Comparison of ENCODE assay signal across 14 mouse cellular contexts in the genomic region with DNA sequence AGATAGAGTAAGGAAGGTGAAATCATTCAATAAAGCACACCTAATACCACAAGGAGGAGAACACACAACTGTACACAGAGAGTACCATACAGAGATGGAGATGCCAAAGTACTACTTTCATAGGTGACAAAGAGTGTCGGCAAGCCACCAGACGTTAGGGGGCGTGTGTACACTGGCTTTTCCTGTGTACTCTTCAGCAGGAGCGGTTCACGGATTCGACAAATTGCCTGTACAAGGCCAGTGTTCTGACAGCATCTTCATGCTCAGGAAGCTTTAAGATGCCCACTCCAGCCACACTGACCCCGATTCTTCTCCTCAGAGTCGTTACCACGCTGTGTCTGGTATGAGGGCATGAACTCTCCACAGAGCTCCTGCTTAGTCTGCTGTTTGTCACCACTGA.
A peak's percentile ranks its signal among the peaks of the same experiment; 100 is the strongest.
DNase-seq lines count a peak whose midpoint lies in the region; ATAC-seq and TF ChIP-seq lines count a peak whose summit lies in the region.
"Had no signal": no experiment of that assay in that cellular context is flagged by ENCODE, and none has a peak within 500 bp of the region (broad histone marks: within the 10 kb centered on the region; RNA-seq: fewer than 3 reads in every experiment).

No protein-coding gene starts in this region.

- H3K9me3 ChIP-seq in hindbrain, postnatal 0 days (ENCODE audit: low read length) = no peaks in the 10 kb centered on the region
- no peaks in the 10 kb centered on the region for H3K9me3 ChIP-seq in hindbrain, embryonic 11.5 days (ENCODE audit: control insufficient read depth, low read length)

- WGBS in hindbrain, postnatal 0 days = 82% methylated on average over 9 of the region's 9 CpGs
- WGBS in hindbrain, embryonic 11.5 days = 86% methylated on average over 9 of the region's 9 CpGs

- ATAC-seq in hindbrain, postnatal 0 days = no peak
- ATAC-seq in hindbrain, embryonic 11.5 days (ENCODE audit: low FRiP score) = no peak
- no peak for ATAC-seq in CD4-positive, CD25-positive, alpha-beta regulatory T cell, adult 4 months
- ATAC-seq: midbrain, embryonic 16.5 days had no signal

- peak; percentile 43 for TF ChIP-seq CTCF in hindbrain, postnatal 0 days (IDR thresholded peaks at IDR 0.05; ENCODE audit: low read depth)

- no peaks in the 10 kb centered on the region for H3K27me3 ChIP-seq in hindbrain, postnatal 0 days (ENCODE audit: insufficient read depth, low read length)
- H3K27me3 ChIP-seq in hindbrain, embryonic 11.5 days (ENCODE audit: control insufficient read depth, insufficient read depth, low read length) = no peaks in the 10 kb centered on the region

- H3K4me1 ChIP-seq in hindbrain, postnatal 0 days (ENCODE audit: insufficient read depth, low read length) = no peaks in the 10 kb centered on the region
- no peaks in the 10 kb centered on the region for H3K4me1 ChIP-seq in hindbrain, embryonic 11.5 days (replicated peaks; ENCODE audit: control insufficient read depth, insufficient read depth, low read length)

- no peak overlapping the region for H3K27ac ChIP-seq in hindbrain, postnatal 0 days
- H3K27ac ChIP-seq in hindbrain, embryonic 11.5 days (ENCODE audit: low read depth, low read length) = no peak overlapping the region
- H3K27ac ChIP-seq: heart, adult 2 months had no signal

- H3K9ac ChIP-seq in hindbrain, postnatal 0 days (replicated peaks; ENCODE audit: low read length) = no peak overlapping the region
- H3K9ac ChIP-seq in hindbrain, embryonic 11.5 days (ENCODE audit: low read depth, low read length) = no peak overlapping the region

- H3K4me2 ChIP-seq in hindbrain, postnatal 0 days (ENCODE audit: low read depth, low read length) = no peak overlapping the region
- H3K4me2 ChIP-seq in hindbrain, embryonic 11.5 days (replicated peaks; ENCODE audit: low read depth, low read length) = no peak overlapping the region

- no peaks in the 10 kb centered on the region for H3K36me3 ChIP-seq in hindbrain, postnatal 0 days (ENCODE audit: insufficient read depth, low read length)
- no peaks in the 10 kb centered on the region for H3K36me3 ChIP-seq in hindbrain, embryonic 11.5 days (ENCODE audit: control insufficient read depth, insufficient read depth, low read length)

- DNase-seq in adrenal gland, postnatal 25 days = peak; percentile 15
- no peak for DNase-seq in adrenal gland, adult 2 months
- peak; percentile 42 for DNase-seq in hindbrain, postnatal 0 days (ENCODE audit: low spot score)
- no peak for DNase-seq in hindbrain, embryonic 11.5 days (ENCODE audit: low spot score)
- DNase-seq in A20 (ENCODE audit: low read depth, low spot score) = peak; percentile 74
- peak; percentile 28 for DNase-seq in cerebellum, adult 9-10 months
- no peak for DNase-seq in right cerebral cortex, postnatal 36 days (ENCODE audit: low spot score in 2 of 2)
- DNase-seq: heart, adult 2 months; heart, postnatal 10 days; kidney, postnatal 25 days; lung, postnatal 14 days; thymus, adult 2 months had no signal

- no peak overlapping the region for H3K4me3 ChIP-seq in hindbrain, postnatal 0 days (ENCODE audit: low read length)
- H3K4me3 ChIP-seq in hindbrain, embryonic 11.5 days (ENCODE audit: low read depth, low read length) = no peak overlapping the region
- H3K4me3 ChIP-seq: heart, adult 2 months had no signal

Comparison
In these comparisons a context has a peak if more than half of its experiments do, and no peak if none do; other contexts are left out.
1. DNase-seq: peak in adrenal gland, postnatal 25 days (single experiment), hindbrain, postnatal 0 days (single experiment), A20 (single experiment) and cerebellum, adult 9-10 months (single experiment); none in adrenal gland, adult 2 months (single experiment), hindbrain, embryonic 11.5 days (single experiment) and right cerebral cortex, postnatal 36 days (0 of 2).